Mouse (Mus musculus) megakaryocyte-erythroid progenitor cell, adult 5 weeks (primary cell): ENCODE measurements around the gene Mroh9. TPM values are rescaled to one million over a fixed set of nuclear protein-coding genes. Genes with fewer than 3 reads are reported as not detected.

ENCODE experiments used
- polyA plus RNA-seq: library from polyadenylated mRNA; stranded (reverse); fragments of >175 nt; gene quantifications from 2 replicates; pipeline ENCODE4 v1.2.3, GENCODE M21; 2012

Gene Mroh9
- not detected in 2 replicates for polyA plus RNA-seq

DNA sequence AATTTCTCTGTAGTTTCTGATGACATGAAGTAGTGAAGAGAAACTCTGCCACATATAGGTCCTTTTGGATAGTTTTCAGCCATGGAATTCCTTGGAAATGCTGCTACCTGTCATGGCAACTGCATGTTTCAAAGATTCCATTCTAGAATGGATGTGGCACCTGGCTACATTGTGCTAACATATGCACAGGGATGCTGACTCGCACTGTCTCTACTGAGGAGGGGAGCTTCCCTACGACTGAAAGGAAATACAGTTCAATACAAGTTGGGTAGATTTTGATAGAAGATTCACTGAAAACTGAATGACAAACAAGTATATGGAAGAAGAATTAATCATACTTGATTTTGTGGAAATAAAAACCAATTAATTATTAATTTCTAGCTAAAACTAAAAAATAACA lies at the start of gene Mroh9:
Gene Mroh9 (minus strand): TSS at position 101 of the 400 bp plus-strand sequence.

GRCm38 (mm10) chr1:162984428-162984827 lies 101.0 kb downstream of the Mroh9 start, which contains the start of gene Fmo3:
TSS of gene Fmo3 (minus strand) at chr1:162984528.

Other genes starting within 250 kb of the Mroh9 start
- gene Fmo1, start 219.1 kb downstream of the Mroh9 start, polyA plus RNA-seq = 0.10 TPM in 1 of 2 replicates, not detected in the other
- not detected in 2 replicates for gene Fmo2, start 186.9 kb downstream of the Mroh9 start, polyA plus RNA-seq
- not detected in 2 replicates for gene Fmo6, start 148.2 kb downstream of the Mroh9 start, polyA plus RNA-seq
- not detected in 2 replicates for gene Fmo3, start 101.1 kb downstream of the Mroh9 start, polyA plus RNA-seq
- gene Prrx1, start 228.0 kb upstream of the Mroh9 start, polyA plus RNA-seq = not detected in 2 replicates